Mouse (Mus musculus): Measurements from ENCODE around the gene Saysd1.

DNA sequence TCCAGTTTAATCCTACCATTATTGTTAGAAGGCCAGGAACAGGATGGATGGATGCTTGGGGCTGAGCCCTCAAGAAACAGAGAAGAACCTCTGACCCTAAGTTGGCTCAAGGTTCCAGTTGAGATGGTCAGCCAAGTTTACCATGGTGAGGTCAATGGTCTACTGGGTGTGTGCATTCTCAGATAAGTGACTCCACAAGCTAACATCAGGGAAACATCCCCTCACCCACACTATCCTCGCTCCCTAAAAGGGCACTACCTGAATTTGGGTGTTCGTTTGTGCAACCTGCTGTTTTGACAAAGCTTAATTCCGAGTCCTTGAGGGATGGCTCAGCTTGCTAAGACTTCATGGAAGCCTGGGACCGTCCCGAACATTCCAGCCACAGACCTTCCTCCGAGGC, 42.0 kb upstream of the Saysd1 start:
- TF ChIP-seq CTCF (IDR thresholded peaks at IDR 0.05; ENCODE audit: control insufficient read depth, insufficient read depth, insufficient replicate concordance, low read depth, low read length), result no peak
- no peak for TF ChIP-seq POLR2A (IDR thresholded peaks at IDR 0.05; ENCODE audit: control insufficient read depth, low read depth, low read length)

All from testis, adult 2 months (tissue).